Mouse (Mus musculus) hindbrain, embryonic 15.5 days (tissue): ENCODE measurements around the gene Sox2. TPM values are rescaled to one million over a fixed set of nuclear protein-coding genes. Genes with fewer than 3 reads are reported as not detected.

Experiments used
- ATAC-seq: fragments of 200-750 bp; cut with Nextera tagmentation; 2 replicates; pipeline ENCODE4 v1.8.0; 2017; ENCODE audit warnings: low read depth, moderate number of reproducible peaks, moderate TSS enrichment; ENCODE audit not compliant: low FRiP score
- H3K27ac ChIP-seq: fragments of 300-500 bp; sonication (generic); replicated peaks from 2 replicates; pipeline ENCODE4 v1.5.1; 2015; ENCODE audit warnings: mild to moderate bottlenecking, inconsistent platforms
- H3K27me3 ChIP-seq: fragments of 300-500 bp; sonication (generic); 2 replicates; pipeline ENCODE4 v1.6.1; 2015; ENCODE audit warnings: control low read depth, inconsistent platforms
- H3K36me3 ChIP-seq: fragments of 300-500 bp; sonication (generic); 2 replicates; pipeline ENCODE4 v1.6.1; 2015; ENCODE audit warnings: control low read depth, inconsistent platforms
- H3K4me1 ChIP-seq: fragments of 300-500 bp; sonication (generic); replicated peaks from 2 replicates; pipeline ENCODE4 v1.6.1; 2015; ENCODE audit warnings: control low read depth, inconsistent platforms
- H3K4me2 ChIP-seq: fragments of 300-500 bp; sonication (generic); 2 replicates; pipeline ENCODE4 v1.6.1; 2015; ENCODE audit warnings: moderate library complexity, mild to moderate bottlenecking, inconsistent platforms
- H3K4me3 ChIP-seq: fragments of 300-500 bp; sonication (generic); 2 replicates; pipeline ENCODE4 v1.5.1; 2015; ENCODE audit warnings: mild to moderate bottlenecking, inconsistent platforms
- H3K9ac ChIP-seq: fragments of 300-500 bp; sonication (generic); 2 replicates; pipeline ENCODE4 v1.6.1; 2015; ENCODE audit warnings: inconsistent platforms
- H3K9me3 ChIP-seq: fragments of 300-500 bp; sonication (generic); 2 replicates; pipeline ENCODE4 v1.6.1; 2016; ENCODE audit warnings: control low read depth, inconsistent platforms
- WGBS: fragments of 180-500 bp; shearing (Covaris S2); methylation state at CpG from one replicate; pipeline ENCODE4 v1.1.7; 2015; 5-methylcytosine and 5-hydroxymethylcytosine counted together
- polyA plus RNA-seq: library from polyadenylated mRNA; unstranded; fragments of >200 nt; fragmentation: Nextera tagmentation; extraction: Ambion mirVana; gene quantifications from 2 replicates; pipeline ENCODE4 v1.2.1, GENCODE M21; 2015

Sox2 gene
- polyA plus RNA-seq, result 18.3 and 19.2 TPM in 2 replicates

DNA sequence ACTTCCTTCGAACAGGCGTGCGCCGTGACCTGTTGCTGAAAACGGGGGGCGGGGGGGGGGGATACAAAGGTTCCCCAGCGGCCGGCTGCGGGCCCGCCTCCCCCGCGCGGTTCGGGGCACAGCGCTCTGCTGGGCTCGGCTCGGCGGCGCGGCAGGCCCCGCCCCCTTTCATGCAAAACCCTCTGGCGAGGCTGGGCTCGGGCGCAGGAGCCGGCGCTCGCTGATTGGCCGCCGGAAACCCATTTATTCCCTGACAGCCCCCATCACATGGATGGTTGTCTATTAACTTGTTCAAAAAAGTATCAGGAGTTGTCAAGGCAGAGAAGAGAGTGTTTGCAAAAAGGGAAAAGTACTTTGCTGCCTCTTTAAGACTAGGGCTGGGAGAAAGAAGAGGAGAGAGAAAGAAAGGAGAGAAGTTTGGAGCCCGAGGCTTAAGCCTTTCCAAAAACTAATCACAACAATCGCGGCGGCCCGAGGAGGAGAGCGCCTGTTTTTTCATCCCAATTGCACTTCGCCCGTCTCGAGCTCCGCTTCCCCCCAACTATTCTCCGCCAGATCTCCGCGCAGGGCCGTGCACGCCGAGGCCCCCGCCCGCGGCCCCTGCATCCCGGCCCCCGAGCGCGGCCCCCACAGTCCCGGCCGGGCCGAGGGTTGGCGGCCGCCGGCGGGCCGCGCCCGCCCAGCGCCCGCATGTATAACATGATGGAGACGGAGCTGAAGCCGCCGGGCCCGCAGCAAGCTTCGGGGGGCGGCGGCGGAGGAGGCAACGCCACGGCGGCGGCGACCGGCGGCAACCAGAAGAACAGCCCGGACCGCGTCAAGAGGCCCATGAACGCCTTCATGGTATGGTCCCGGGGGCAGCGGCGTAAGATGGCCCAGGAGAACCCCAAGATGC is at the start of gene Sox2:
Sox2 (plus strand) TSS at position 680 of the 895 bp plus-strand sequence.
- Histone ChIP-seq H3K9me3 (no peaks in the 10 kb centered on the region), H3K9ac (peak within 1 kb of the TSS; percentile 60), H3K27me3 (peaks cover 43% of the 10 kb centered on the region), H3K4me3 (peak within 1 kb of the TSS; percentile 46), H3K4me2 (peak within 1 kb of the TSS; percentile 62), H3K4me1 (peaks cover 31% of the 10 kb centered on the region), H3K27ac (peak within 1 kb of the TSS; percentile 87), H3K36me3 (no peaks in the 10 kb centered on the region)
- WGBS, result under 1% methylated on average over 86 of the region's 86 CpGs
- ATAC-seq, result peak; percentile 89

DNA sequence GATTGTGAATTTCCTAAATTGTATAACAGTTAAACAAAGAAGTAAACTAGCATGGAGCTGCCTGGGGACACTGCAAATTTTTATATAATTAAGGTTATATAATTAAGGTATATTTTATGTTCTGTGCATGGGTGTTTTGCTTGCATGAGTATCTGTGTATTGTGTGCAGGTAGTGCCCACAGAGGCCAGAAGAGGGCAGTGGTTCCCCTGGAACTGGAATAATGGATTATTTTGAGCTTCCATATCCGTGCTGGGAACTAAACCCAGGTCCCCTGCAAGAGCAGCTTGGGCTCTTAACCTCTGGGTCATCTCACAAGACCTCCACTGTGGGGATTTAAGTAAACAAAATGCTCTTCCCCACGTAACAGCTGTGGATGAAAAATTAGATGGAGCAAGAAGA is 49.1 kb upstream of the Sox2 start:
- 79% methylated on average over 2 of the region's 2 CpGs for WGBS
- no peak for ATAC-seq

DNA sequence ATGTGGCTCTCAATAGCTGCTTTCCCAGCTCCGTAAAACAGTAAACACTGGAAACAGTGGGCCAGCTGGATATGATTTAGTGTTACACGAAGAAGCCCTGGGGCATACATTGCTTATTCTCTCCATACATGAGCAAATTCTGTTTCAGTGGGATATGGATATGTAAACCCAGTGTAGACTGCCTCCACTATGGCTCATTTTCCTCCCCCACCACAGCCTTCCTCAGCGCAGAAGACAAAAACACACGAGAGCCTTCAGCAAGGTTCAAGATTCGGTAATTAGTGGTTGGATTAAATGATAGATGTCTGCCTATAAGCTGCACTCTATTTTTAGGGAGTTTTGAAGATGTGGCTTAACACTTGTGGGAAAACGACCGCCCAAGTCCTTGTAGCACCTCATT is 36.1 kb upstream of the Sox2 start:
- Histone ChIP-seq H3K4me1 (no peaks in the 10 kb centered on the region), H3K9me3 (no peaks in the 10 kb centered on the region), H3K36me3 (no peaks in the 10 kb centered on the region), H3K27me3 (no peaks in the 10 kb centered on the region), H3K4me2 (no peak overlapping the region), H3K27ac (no peak overlapping the region), H3K9ac (no peak overlapping the region), H3K4me3 (no peak overlapping the region)
- ATAC-seq, result no peak
- WGBS, result 78% methylated on average over 7 of the region's 7 CpGs

More for the DNA sequence above, 49.1 kb upstream of the Sox2 start:
- Histone ChIP-seq H3K4me2 (no peak overlapping the region), H3K27me3 (no peaks in the 10 kb centered on the region), H3K4me3 (no peak overlapping the region), H3K9ac (no peak overlapping the region), H3K27ac (no peak overlapping the region), H3K9me3 (no peaks in the 10 kb centered on the region), H3K36me3 (no peaks in the 10 kb centered on the region), H3K4me1 (no peaks in the 10 kb centered on the region)

DNA sequence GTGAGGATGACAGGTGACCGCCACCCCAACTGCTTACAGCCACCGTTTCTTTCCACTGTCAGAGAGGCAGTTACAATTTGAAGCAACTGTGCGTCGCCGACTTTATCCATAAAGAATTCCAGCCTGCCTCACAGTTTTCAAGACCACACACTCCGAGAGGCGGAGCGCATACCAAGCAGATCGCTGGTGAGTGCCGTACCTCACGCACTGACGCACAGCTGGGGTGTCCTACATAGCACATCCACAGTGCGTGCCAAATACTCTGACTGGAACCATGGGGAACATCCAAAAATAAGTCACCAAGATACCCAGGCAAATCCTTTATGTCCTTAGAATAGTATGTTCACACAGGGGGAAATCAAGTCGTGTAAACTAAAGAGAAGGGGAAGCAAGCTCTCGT is 34.7 kb upstream of the Sox2 start:
- H3K9ac ChIP-seq, result no peak overlapping the region
- H3K27ac ChIP-seq, result no peak overlapping the region
- H3K4me2 ChIP-seq, result no peak overlapping the region
- H3K27me3 ChIP-seq, result no peaks in the 10 kb centered on the region
- no peaks in the 10 kb centered on the region for H3K36me3 ChIP-seq
- no peak for ATAC-seq
- H3K4me1 ChIP-seq, result no peaks in the 10 kb centered on the region
- WGBS, result 55% methylated on average over 15 of the region's 15 CpGs
- H3K9me3 ChIP-seq, result no peaks in the 10 kb centered on the region
- H3K4me3 ChIP-seq, result no peak overlapping the region

DNA sequence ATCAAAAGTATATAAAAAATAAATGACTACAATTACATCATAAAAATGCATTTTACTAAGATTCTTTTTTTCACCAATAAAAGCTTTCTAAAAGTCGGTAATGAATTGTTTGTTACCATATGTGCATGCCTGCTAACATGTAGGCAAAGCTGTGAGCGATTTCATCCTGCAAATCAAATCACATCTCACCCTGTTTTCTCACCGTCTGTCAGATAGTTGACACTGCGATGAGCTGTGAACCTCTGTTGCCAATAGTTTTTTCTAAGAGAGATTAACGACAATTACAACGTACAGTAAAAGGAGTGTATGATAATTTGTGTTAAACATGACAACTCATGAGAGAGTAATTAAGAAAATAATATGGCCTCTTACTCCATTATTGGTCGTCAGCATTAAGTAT is 31.3 kb upstream of the Sox2 start:
- Histone ChIP-seq H3K9ac (no peak overlapping the region), H3K4me3 (no peak overlapping the region), H3K27ac (no peak overlapping the region), H3K4me2 (no peak overlapping the region), H3K4me1 (no peaks in the 10 kb centered on the region), H3K9me3 (no peaks in the 10 kb centered on the region), H3K36me3 (no peaks in the 10 kb centered on the region), H3K27me3 (no peaks in the 10 kb centered on the region)
- WGBS, result 80% methylated on average over 7 of the region's 7 CpGs
- no peak for ATAC-seq

DNA sequence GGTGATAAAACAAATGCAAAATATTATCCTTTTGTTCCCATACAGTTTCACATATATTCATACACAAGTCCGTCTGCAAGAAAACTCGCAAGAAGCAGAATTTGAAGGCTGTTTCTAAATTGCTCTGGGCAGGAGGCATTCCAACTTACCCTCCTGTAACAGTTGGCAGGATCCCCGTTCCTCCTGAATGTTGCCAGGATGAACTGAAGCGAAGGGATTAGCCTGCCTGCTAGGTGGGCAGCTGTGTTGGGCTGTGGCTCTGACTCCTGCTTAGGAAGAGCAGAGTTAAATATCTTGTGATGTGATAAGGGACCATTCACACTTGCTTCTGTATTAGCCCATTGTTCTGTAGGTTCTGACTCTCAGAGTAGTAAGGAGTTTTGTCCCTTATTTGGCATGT is 30.1 kb upstream of the Sox2 start:
- no peak overlapping the region for H3K27ac ChIP-seq
- no peak overlapping the region for H3K9ac ChIP-seq
- H3K36me3 ChIP-seq, result no peaks in the 10 kb centered on the region
- 74% methylated on average over 4 of the region's 4 CpGs for WGBS
- H3K4me2 ChIP-seq, result no peak overlapping the region
- H3K9me3 ChIP-seq, result no peaks in the 10 kb centered on the region
- no peak overlapping the region for H3K4me3 ChIP-seq
- ATAC-seq, result no peak
- H3K27me3 ChIP-seq, result no peaks in the 10 kb centered on the region
- no peaks in the 10 kb centered on the region for H3K4me1 ChIP-seq

DNA sequence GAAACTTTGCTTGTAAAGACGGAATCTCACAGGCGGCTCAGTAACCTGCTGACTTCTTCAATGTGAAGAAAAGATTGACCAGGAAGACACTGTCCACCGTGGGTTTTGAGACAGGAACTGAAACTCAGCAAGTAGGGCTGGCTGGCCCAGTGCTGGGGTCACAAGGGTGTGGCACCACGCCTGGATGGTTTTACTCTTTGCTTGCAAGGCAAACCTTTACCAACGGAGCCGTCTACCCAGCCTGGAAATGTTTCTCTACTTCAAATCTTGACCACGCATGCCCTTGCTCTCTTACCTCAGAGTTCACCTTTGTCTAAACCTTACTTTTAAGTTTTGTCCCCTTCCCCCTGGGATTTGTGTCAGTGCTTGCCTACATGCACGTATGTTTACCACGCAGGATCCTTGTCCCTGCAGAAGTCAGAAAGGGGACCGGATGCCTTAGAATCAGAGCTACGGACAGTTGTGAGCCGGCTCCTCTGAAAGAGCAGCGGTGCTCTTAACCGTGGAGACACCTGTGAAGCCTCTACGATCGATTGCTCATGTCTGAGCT is 25.4 kb upstream of the Sox2 start:
- Histone ChIP-seq H3K27me3 (no peaks in the 10 kb centered on the region), H3K9ac (no peak overlapping the region)

DNA sequence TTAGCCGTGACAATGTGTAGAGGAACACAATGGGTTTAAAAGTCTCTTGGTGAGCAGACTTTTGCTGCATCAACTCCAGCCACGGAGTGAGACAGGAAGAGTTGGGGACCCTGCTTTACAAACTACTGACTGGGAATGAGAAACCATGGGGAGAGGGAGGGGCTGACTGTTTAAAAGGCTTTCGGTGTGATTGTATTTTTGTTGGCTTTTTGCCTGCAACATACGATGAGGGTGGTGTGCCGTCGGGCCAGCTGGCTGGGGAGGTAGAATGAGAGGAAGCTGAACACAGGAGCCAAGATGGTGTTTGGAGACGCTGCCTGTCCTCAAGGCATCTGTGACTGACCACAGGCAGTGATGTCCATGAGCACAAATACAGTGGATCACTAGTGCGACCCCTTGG is 23.7 kb upstream of the Sox2 start:
- H3K9me3 ChIP-seq, result no peaks in the 10 kb centered on the region
- no peaks in the 10 kb centered on the region for H3K36me3 ChIP-seq
- no peak overlapping the region for H3K4me3 ChIP-seq
- WGBS, result 50% methylated on average over 8 of the region's 8 CpGs
- ATAC-seq, result no peak
- H3K27me3 ChIP-seq, result no peaks in the 10 kb centered on the region
- H3K27ac ChIP-seq, result no peak overlapping the region
- H3K9ac ChIP-seq, result no peak overlapping the region
- no peaks in the 10 kb centered on the region for H3K4me1 ChIP-seq
- no peak overlapping the region for H3K4me2 ChIP-seq

More for the DNA sequence above, 25.4 kb upstream of the Sox2 start:
- Histone ChIP-seq H3K27ac (no peak overlapping the region), H3K4me2 (no peak overlapping the region), H3K4me1 (no peaks in the 10 kb centered on the region), H3K9me3 (no peaks in the 10 kb centered on the region), H3K36me3 (no peaks in the 10 kb centered on the region), H3K4me3 (no peak overlapping the region)
- ATAC-seq, result no peak
- WGBS, result 91% methylated on average over 16 of the region's 16 CpGs

DNA sequence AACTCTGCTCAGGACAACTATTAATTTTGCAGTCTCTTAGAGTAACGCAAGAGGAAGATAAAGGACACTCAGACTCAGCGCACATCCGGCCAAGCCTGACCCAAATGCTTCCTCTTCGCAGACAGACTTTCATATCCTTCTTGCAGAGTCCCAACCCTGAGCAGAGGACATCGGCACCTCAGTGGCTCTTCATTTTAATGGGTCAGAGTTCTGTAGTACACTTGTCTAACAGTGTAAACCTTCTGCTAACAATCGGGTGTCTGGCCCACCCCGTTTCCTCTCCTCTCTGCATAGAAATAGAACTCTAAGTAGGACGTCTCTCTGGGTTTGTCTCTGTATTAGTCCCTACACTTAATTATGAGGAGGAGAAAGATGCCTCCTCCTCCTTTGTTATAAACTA is 20.2 kb upstream of the Sox2 start:
- no peak for ATAC-seq
- H3K36me3 ChIP-seq, result no peaks in the 10 kb centered on the region
- H3K4me1 ChIP-seq, result no peaks in the 10 kb centered on the region
- H3K4me2 ChIP-seq, result no peak overlapping the region
- no peak overlapping the region for H3K27ac ChIP-seq
- 59% methylated on average over 8 of the region's 8 CpGs for WGBS
- no peaks in the 10 kb centered on the region for H3K27me3 ChIP-seq
- no peak overlapping the region for H3K9ac ChIP-seq
- no peak overlapping the region for H3K4me3 ChIP-seq
- H3K9me3 ChIP-seq, result no peaks in the 10 kb centered on the region

DNA sequence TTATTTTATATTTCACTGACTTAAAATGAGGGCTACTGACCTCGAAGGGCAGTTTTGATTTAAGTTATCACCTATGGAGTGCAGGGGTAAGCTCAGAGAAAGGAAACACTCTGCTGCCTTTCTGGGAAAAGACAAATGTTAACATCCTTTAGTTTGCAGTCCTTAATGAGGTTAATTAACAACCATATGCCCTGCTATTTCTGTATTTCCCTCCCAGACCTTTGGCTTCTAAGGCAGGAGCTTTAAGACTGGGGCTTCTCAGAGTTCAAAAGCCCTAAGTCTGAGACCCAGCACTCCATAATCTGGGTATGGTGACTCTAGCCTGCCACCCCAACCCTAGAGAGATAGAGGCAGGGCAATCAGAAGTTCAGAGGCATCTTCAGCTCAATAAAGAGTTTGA is 19.5 kb upstream of the Sox2 start:
- no peak overlapping the region for H3K27ac ChIP-seq
- H3K4me1 ChIP-seq, result no peaks in the 10 kb centered on the region
- WGBS, result 58% methylated on average over 1 of the region's 1 CpGs
- no peaks in the 10 kb centered on the region for H3K9me3 ChIP-seq
- H3K4me2 ChIP-seq, result no peak overlapping the region
- no peaks in the 10 kb centered on the region for H3K27me3 ChIP-seq
- no peak for ATAC-seq
- H3K36me3 ChIP-seq, result no peaks in the 10 kb centered on the region
- no peak overlapping the region for H3K9ac ChIP-seq
- no peak overlapping the region for H3K4me3 ChIP-seq

DNA sequence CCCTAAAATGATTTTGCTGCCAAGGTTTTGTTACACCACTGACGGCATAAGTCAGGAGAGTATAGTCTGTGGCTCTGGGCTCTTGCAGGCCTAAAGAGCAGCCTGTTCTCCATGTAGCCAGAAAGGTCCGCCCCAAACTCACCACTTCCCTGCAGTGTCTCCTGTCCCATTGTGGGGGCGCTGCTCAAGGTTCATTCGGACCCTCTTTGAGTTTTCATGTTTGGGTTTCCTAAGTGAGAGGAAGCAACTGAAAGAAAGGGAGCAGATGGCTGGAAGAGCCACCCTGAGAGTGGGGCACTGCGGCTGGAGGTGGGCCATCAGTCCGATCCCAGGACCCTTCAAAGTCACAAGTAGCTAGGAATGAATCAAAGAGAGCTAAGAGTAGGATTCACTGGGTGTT is 13.2 kb upstream of the Sox2 start:
- Histone ChIP-seq H3K4me2 (no peak overlapping the region), H3K9ac (no peak overlapping the region), H3K4me1 (peaks cover 24% of the 10 kb centered on the region), H3K9me3 (no peaks in the 10 kb centered on the region), H3K4me3 (no peak overlapping the region), H3K27me3 (peaks cover 25% of the 10 kb centered on the region), H3K36me3 (no peaks in the 10 kb centered on the region), H3K27ac (peak overlapping the region; percentile 2; the same call in 1 of the 2 replicates)
- WGBS, result 48% methylated on average over 6 of the region's 6 CpGs
- ATAC-seq, result no peak

DNA sequence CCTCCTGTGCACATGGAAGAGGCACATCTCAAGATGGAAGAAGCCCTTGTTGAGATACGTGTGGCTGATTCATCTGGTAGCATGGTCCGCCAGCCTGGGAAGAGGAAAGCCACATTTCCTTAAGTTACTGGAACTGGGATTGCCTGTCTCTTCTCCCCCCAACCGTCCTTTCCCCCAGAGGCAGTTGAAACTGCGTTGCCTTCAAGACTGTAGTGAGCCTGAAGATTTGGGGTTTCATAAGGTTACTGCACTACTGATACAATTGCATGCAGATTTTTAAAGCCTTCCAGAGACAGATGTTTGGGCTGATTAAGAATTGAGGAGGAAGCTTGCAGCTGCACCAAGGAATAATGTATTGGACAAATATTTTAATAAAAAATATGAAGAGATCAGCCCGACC is 12.7 kb upstream of the Sox2 start:
- Histone ChIP-seq H3K27ac (peak overlapping the region; percentile 2; the same call in 1 of the 2 replicates), H3K9ac (no peak overlapping the region), H3K4me2 (no peak overlapping the region), H3K9me3 (no peaks in the 10 kb centered on the region), H3K4me3 (no peak overlapping the region), H3K4me1 (peaks cover 29% of the 10 kb centered on the region), H3K27me3 (peaks cover 26% of the 10 kb centered on the region), H3K36me3 (no peaks in the 10 kb centered on the region)
- whole genome bisulfite sequencing, result 24% methylated on average over 5 of the region's 5 CpGs
- ATAC-seq, result no peak
